Mouse (Mus musculus): Measurements from ENCODE around the gene Usp13.

The Usp13 gene

DNA sequence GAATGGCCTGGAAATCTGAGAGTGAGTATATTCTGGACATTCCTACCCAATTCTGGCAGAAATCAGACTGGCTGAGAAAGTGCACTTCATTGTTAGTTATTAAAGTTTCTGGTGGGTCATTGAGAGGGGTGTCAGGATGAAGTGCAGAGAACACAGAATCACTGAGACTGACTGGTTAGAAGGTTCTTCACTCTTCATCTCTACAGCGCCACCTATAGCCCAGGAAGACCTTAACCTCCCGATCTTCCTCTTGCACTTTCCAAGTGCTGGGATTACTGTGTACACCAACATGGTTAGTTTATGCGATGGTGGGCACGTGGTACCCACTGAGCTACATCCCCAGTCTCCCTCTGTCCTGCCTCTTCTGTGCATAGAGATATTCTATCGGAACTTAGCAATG, 130.1 kb downstream of the Usp13 start:
- DNase-seq, result no peak

GRCm38 (mm10) chr3:32951382-32951781, 134.0 kb downstream of the Usp13 start:
- no peak for DNase-seq

GRCm38 (mm10) chr3:32961494-32961893, 144.1 kb downstream of the Usp13 start:
- DNase-seq, result no peak

DNA sequence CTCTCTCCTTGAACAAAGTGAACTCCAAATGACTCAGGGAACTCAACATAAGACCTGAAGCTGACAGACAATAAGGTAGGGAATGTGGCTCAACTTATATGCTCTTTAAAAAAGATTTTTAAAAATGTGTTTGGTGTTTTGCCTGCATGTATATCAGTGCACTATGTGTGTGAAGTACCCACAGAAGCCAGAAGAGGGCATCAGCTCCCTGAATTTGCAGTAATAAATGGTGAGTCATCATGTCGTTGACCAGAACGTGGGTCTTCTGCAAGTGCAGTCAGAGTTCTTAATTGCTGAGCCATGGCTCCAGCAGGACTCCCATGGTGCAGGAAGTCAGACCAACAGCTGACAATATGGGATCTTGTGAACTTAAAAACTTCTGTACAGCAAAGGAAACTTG, 148.2 kb downstream of the Usp13 start:
- no peak for DNase-seq

DNA sequence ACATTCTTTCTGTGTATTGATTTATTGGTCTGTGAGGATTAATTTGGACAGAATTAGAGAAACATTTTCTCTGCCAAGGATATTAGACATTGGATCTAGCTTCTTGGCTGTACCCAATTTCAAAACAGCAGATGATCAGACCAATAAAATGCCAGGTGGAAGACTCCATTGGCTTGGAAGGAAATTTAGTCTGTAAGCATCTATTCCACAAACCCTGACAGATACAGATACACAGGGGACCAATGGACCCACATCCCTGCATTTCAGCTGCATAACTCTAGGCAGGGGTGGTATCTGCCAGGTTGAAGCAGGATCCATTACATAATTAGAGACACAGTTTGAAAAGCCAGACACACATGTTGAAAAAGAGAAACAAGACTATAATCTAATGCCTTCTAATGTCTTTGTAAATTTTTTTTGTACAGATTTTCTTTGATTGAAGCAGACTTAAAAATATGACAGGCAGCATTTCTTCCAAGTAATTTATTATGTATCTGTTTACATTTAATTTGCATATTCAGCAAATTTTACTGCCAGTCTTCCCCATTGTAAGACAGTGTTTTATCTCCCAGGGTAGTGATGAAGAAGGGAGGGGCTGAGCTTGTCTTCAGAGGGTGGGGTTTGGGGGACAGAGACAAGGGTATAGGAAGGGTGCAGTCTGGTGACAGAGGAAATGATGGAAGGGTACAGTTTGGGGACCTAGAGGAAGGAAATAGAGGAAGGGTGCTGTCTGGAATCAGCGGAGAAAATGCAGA, 151.5 kb downstream of the Usp13 start:
- DNase-seq, result no peak

- no peak for DNase-seq
Observed at GRCm38 (mm10) chr3:32970257-32970656, 152.9 kb downstream of the Usp13 start.

GRCm38 (mm10) chr3:32979238-32979637, 161.9 kb downstream of the Usp13 start:
- DNase-seq, result no peak

GRCm38 (mm10) chr3:32979981-32980380, 162.6 kb downstream of the Usp13 start:
- no peak for DNase-seq

- DNase-seq, result no peak
Observed at GRCm38 (mm10) chr3:32985141-32985540, 167.8 kb downstream of the Usp13 start.
